Mouse (Mus musculus) bone marrow, adult 2 months (tissue): ENCODE results near the gene Fzd2. TPM values are rescaled to one million over a fixed set of nuclear protein-coding genes. Genes with fewer than 3 reads are reported as not detected.
A peak's percentile ranks its signal among the peaks of the same experiment; 100 is the strongest.
"Not testable (repeated sequence)": the region's sequence is repeated elsewhere in the genome, so short reads cannot be mapped to it uniquely, and the experiment has no call there.

Source experiments
- H3K27ac ChIP-seq: fragments of 200-500 bp; 2 replicates; pipeline ENCODE4 v1.5.1; 2012; ENCODE audit warnings: low read depth, mild to moderate bottlenecking, control low read depth, inconsistent platforms, low read length; ENCODE audit not compliant: control insufficient read depth, poor library complexity, insufficient read depth
- H3K4me1 ChIP-seq: fragments of 200-500 bp; 2 replicates; pipeline ENCODE4 v1.6.1; 2011; ENCODE audit warnings: low read length; ENCODE audit not compliant: control insufficient read depth, insufficient read depth
- H3K4me3 ChIP-seq: fragments of 200-500 bp; replicated peaks from 2 replicates; pipeline ENCODE3; 2011; ENCODE audit warnings: mild to moderate bottlenecking, low read depth, low read length, control low read depth; ENCODE audit not compliant: control insufficient read depth
- CTCF ChIP-seq: fragments of 200-500 bp; IDR thresholded peaks from 2 replicates; pipeline ENCODE4 v1.5.1; 2011; ENCODE audit warnings: low read length, control low read depth; ENCODE audit not compliant: control insufficient read depth, insufficient read depth
- POLR2A ChIP-seq: fragments of 200-500 bp; IDR thresholded peaks from 2 replicates; pipeline ENCODE4 v1.6.1; 2011; ENCODE audit warnings: low read depth, mild to moderate bottlenecking, control low read depth, low read length, borderline replicate concordance; ENCODE audit not compliant: control insufficient read depth
- whole genome bisulfite sequencing: fragments of 180-500 bp; shearing (Covaris S2); methylation state at CpG from one replicate; pipeline ENCODE4 v1.1.7; 2018; 5-methylcytosine and 5-hydroxymethylcytosine counted together
- polyA plus RNA-seq: library from polyadenylated mRNA; stranded (reverse); fragments of >200 nt; gene quantifications from 2 replicates; pipeline ENCODE4 v1.2.4, GENCODE M21; 2011; ENCODE audit warnings: low replicate concordance; ENCODE audit not compliant: missing spikeins, insufficient read depth, insufficient read length

Fzd2 gene
- polyA plus RNA-seq, 1 experiment = 0.42 TPM

DNA sequence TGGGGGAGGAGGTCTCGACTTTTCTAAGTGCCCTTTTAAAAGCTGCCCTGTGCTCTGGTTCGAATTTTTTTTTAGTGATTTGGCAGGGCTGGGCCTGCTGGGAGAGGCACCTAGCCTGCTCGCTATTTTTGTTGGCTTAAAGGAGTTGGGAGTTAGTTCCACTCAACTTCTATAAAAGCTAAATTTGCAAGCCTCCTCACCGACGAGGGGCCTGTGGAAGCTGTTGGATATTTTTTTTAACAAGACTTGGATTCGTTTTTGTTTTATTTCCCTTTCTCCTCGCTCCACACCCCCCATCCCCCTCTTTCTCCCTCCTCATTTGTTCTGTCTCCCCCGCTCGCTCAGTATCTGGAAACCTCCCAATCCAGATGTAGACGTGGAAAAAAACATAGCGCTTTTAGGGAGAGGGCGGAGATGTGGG is 2.6 kb downstream of the Fzd2 start:
- WGBS = 29% methylated on average over 12 of the region's 12 CpGs
- H3K27ac ChIP-seq = no peak overlapping the region
- TF ChIP-seq POLR2A (no peak), CTCF (no peak)
- H3K4me1 ChIP-seq = no peaks in the 10 kb centered on the region
- no peak overlapping the region for H3K4me3 ChIP-seq

DNA sequence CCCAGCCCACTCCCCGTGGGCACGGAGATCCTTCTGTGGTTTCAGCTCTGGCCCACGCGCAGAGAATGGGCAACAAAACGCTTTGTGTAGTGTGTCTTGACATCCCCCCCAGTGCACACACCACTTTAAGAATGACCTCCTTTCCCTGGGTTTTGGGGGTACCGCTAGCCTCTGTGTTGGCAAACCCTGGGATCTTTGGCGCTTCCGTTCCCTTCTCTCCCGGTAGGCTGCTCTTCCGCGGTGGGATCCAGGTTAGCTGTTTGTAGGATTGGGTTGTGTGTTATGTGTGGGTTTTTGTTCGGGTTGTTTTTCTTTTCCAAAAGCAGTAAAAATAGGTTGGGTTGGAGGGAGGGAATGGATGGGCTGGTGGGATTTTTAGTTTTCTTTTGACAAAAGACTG is 3.0 kb downstream of the Fzd2 start:
- H3K4me3 ChIP-seq, H3K27ac ChIP-seq, H3K4me1 ChIP-seq: not testable (repeated sequence)
- 48% methylated on average over 12 of the region's 12 CpGs for WGBS

DNA sequence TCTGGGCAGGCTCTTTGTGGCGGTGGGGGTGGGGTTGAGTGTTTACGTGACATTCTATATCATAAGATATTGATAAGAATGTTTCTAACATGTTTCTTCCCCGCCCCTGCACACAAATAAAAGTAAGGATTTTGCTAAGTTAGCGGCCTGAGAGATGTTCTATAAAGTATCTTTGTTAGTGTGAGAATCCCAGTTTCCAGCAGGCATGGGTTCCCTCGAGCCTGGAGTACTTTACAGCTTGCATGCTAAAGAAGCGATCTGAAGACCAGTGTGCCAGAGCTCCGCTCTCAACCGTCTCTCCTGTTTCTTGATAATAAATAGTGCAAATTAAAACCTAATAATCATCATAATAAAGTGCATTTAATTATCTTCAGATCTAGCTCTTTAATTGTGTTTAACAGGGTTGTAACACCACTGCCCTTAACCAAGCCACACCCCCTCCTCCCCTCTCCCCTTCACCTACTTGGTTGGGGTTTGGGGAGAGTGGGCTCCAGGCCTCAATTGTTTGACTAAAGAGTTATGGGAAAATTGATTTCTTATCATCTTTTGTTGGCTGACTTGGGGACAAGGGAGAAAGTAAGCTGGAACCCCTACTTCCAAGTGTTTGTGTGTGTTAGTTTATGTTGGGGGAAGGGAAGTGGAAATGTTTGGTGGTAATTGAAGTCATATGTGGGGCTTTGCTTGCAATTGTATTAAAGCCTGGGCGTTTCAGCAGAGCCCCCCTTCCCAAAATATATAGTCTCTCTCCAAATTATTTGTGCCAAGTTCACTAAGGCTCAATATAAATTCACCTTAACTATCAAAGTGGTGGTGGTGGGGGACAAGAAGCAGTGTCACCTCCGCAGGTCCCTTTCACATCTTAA is 3.7 kb downstream of the Fzd2 start:
- Histone ChIP-seq H3K4me3 (no peak overlapping the region), H3K27ac (no peak overlapping the region), H3K4me1 (no peaks in the 10 kb centered on the region)
- 72% methylated on average over 10 of the region's 10 CpGs for WGBS
- TF ChIP-seq POLR2A = no peak
- no peak for TF ChIP-seq CTCF

DNA sequence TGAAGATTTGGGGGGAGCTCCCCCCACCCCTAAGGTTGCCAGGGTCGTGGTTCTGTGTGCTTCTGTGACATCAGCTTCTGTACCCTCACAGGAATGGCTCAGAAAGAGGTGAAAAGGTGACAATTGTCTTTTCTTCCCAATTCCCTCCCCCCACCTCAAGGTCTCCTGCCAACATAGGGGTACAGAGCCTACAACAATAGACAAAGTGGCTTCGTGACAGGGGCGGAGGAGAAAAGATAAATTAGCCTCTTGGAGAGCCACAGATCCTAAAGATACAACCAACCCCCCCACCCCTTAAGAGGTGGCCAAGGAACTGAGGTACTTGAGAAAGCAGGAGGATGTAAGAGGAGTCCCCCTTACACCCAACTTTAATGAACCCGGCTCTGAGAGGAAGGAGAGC is 4.5 kb downstream of the Fzd2 start:
- 58% methylated on average over 4 of the region's 4 CpGs for WGBS
- no peak overlapping the region for H3K4me3 ChIP-seq
- TF ChIP-seq CTCF (no peak), POLR2A (no peak)
- H3K4me1 ChIP-seq = no peaks in the 10 kb centered on the region
- H3K27ac ChIP-seq = no peak overlapping the region

DNA sequence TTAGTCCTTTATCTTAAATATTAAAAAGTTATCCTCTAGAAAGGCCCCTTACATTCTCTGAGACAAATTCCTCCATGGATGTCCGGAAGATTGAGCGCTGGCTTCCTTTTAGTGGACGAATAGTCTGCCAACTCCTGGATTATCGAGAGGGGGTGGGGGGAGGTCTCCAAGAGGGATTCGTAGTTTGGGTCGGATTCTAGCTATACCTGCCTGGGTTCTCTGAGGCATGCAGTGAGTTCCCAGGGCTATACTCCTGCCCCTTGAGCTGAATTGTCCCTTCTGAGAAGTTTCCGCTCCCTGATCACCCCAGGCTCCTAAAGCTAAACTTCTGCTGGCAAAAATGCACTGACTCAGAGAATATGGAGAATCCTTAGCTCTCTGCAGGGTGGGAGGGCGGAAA is 5.3 kb downstream of the Fzd2 start:
- TF ChIP-seq POLR2A = no peak
- no peak for TF ChIP-seq CTCF
- Histone ChIP-seq H3K4me1 (no peaks in the 10 kb centered on the region), H3K27ac (no peak overlapping the region), H3K4me3 (no peak overlapping the region)
- WGBS = 79% methylated on average over 8 of the region's 8 CpGs

DNA sequence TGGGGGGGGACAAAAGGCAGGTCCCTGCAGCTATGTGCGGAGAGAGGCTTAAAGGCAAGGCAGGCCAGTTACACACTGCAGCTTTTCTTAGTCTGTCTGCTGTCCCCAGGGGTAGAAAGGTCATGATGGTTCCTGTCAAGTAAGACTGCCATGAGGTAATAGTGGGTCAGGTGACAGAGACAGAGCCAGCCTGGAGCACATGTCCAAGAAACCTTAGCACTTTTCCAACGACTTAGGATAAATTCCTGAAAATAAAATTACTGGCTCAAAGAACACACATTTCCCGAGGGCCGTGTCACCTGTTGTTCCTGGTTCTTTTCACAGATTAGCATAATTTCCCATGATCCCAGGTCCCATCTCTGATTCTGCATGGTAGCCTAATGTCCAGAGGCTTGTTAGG is 6.1 kb downstream of the Fzd2 start:
- Histone ChIP-seq H3K4me3 (no peak overlapping the region), H3K27ac (no peak overlapping the region), H3K4me1 (no peaks in the 10 kb centered on the region)
- 73% methylated on average over 4 of the region's 4 CpGs for WGBS
- TF ChIP-seq CTCF = no peak
- no peak for TF ChIP-seq POLR2A

DNA sequence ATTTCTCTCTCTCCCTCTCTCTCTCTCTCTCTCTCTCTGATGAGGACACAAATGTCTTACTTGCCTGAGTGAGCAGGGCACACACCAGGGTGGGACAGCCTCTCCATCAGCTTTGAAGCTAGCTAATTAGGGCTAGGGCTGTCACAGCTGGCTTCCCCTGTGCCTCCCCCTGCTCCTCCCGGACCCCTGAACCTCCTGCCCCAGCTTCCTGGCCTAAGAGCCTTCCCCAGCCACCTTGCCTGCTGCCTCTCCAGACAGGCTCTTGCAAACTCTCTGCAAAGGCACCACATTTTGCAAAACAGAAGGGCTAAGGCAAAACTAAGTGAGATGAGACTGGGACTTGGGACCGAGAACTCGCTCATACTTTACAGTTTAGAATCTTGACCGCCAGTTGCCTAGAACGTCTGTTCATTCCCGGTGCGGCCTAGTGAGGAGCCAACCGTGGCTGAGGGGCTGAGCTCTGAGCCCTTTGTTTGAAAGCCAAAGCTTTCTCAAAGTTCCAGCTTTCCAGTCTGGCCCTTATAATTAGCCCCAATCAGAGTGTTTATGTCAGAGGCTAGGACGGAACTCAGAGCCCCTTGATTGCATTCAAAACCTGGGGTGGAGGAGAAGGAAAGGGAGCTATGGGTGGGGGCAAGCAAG is 6.6 kb downstream of the Fzd2 start:
- Histone ChIP-seq H3K4me1 (no peaks in the 10 kb centered on the region), H3K27ac (no peak overlapping the region), H3K4me3 (no peak overlapping the region)
- 68% methylated on average over 9 of the region's 9 CpGs for WGBS
- TF ChIP-seq POLR2A (no peak), CTCF (no peak)

DNA sequence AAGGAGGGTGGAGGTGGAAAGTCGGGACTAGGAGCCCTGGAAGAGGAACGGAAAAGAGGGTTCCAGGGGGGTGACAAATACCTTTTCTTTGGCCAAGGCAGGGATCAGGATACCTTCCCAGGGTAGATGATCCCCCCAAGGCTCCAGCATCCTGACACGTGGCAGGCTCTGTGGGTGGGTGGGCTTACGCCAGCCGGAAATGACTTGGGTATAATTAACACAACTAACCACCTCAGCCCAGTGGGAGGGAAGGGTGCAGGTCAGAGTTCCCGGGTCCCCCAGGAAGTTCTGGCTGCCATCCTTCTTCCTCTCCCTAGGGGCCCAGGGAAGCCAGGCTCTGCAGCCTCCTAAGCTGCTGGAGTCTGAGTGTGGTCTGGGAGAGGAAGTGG is 7.1 kb downstream of the Fzd2 start:
- 22% methylated on average over 6 of the region's 6 CpGs for WGBS
- Histone ChIP-seq H3K27ac (no peak overlapping the region), H3K4me1 (no peaks in the 10 kb centered on the region), H3K4me3 (no peak overlapping the region)
- TF ChIP-seq CTCF (no peak), POLR2A (no peak)

DNA sequence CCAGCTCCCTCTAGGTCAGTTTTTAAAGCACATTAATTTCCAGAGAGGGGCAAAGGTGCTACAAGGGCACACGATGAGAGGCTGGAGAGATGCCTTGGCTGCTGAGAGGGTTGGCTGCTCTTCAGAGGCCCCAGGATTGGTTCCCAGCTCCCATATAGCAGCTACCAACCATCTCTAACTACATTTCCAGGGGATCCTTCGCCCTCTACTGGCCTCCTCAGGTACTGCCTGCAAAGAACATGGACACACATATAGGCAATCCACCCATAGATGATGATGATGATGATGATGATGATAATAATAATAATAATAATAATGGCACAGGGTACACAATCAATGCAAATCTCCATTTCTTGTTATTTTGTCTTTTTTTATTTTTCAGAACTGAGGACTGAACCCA is 15.3 kb downstream of the Fzd2 start:
- WGBS = 51% methylated on average over 2 of the region's 2 CpGs
- H3K4me3 ChIP-seq = no peak overlapping the region
- no peak overlapping the region for H3K27ac ChIP-seq
- no peak for TF ChIP-seq POLR2A
- TF ChIP-seq CTCF = 0 out of 2 replicates have a peak, but pooled peaks have one; percentile 14
- no peaks in the 10 kb centered on the region for H3K4me1 ChIP-seq
